Mouse (Mus musculus): ENCODE measurements around the gene Rbbp7. TPM values are rescaled to one million over a fixed set of nuclear protein-coding genes. Genes with fewer than 3 reads are reported as not detected.

Gene Rbbp7
- polyA plus RNA-seq, 1 experiment from 2014 or later = 428 TPM

Other genes with a start within 250 kb of the Rbbp7 start
- 0.45 and 0.52 TPM in 2 replicates for gene Reps2, start 116.8 kb upstream of the Rbbp7 start, polyA plus RNA-seq (2016; fragmentation: Nextera tagmentation; extraction: Ambion mirVana)
- 10.8 and 12.1 TPM in 2 replicates for gene Txlng, start 69.1 kb downstream of the Rbbp7 start, polyA plus RNA-seq (2016; fragmentation: Nextera tagmentation; extraction: Ambion mirVana)
- 30.6 and 32.4 TPM in 2 replicates for gene Syap1, start 128.0 kb downstream of the Rbbp7 start, polyA plus RNA-seq (2016; fragmentation: Nextera tagmentation; extraction: Ambion mirVana)
- 59.7 and 60.3 TPM in 2 replicates for gene Ctps2, start 140.8 kb downstream of the Rbbp7 start, polyA plus RNA-seq (2016; fragmentation: Nextera tagmentation; extraction: Ambion mirVana)
- gene S100g, start 204.2 kb downstream of the Rbbp7 start, polyA plus RNA-seq (2016; fragmentation: Nextera tagmentation; extraction: Ambion mirVana) = 0.91 and 1.4 TPM in 2 replicates

Data from heart, embryonic 12.5 days (tissue).